Mouse (Mus musculus): ENCODE measurements at regions not wholly inside any gene's neighbourhood (a gene's known extent, or its start where the extent isn't known, plus 50 kb on each side); places are given as distances from the start of the nearest gene placed in this dataset.

DNA sequence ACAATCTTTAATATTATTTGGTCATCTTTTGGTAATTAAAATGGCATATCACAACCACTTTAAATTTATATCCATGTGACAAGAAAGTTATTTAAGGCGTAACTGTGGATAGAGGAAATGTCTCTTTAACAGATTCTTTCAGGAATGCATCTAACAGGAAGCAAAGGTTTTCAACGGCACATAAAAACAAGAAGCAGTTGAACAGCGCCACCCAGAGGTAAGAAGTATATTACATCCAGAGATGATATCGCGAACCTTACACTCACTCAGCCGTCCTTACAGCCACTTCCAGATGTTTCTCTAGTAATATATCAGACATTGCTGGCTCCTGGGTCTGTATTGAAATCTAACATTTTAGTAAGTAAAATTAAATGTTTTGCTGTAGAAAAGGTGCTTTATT, 70.5 kb upstream of the Hnrnpa3 start:
- TF ChIP-seq EP300 (IDR thresholded peaks at IDR 0.05; ENCODE audit: insufficient read depth, low read depth, low read length) (no peak), POLR2A (IDR thresholded peaks at IDR 0.05; ENCODE audit: insufficient read depth, low read length) (no peak), CTCF (IDR thresholded peaks at IDR 0.05; ENCODE audit: low read depth, low read length) (no peak)
